Mouse (Mus musculus) kidney, postnatal 14 days (tissue): ENCODE measurements around the gene Map2k5.
A peak's percentile ranks its signal among the peaks of the same experiment; 100 is the strongest.

Experiments used
- DNase-seq: peaks from one replicate; pipeline ENCODE4 v3.0.0; 2022; ENCODE audit warnings: mixed read lengths

Gene Map2k5

DNA sequence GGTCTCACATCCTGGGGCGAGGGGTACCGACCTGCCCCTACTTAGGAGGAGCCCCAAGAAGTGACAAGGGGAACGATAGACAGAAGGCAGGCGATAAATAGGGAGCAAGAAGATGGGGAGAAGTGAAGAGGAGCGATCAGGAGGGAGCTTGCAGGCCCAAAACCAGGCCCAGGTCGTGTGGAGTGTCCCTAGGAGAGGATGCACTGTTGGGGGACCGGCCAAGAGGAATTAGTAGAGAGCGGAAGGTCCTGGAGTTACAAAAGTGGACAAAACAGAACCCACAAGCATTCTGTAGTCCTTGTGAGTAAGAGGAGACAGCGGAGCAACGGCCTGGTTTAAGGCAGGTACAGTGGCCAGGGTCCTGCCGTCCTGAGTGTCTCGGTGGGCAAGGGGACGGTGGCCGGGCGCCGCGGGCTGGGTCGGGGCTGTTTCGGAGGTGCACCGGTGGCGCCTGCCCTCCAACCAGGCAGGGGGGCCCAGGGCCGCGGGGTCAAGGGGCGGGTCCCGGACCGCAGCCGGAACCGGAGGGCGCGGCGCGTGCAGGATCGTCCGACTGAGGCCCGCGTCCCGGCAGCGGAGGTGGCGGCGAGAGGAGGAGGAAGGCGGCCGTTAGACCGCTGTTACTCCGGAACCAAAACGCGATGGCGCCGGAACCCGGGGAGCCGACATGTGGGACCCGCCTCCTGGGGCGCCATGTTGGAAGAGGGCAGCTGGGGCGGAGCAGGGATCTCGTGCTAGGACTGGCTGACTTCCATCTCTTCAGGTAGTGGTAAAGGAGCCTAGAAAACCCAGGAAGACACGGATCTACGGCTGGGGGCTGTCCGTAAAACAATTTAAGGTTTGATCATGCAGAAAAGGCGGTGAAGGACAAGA lies at the start of gene Map2k5:
TSS of gene Map2k5 (minus strand) at position 633 of the 873 bp plus-strand sequence.
- DNase-seq, result peak; percentile 93

DNA sequence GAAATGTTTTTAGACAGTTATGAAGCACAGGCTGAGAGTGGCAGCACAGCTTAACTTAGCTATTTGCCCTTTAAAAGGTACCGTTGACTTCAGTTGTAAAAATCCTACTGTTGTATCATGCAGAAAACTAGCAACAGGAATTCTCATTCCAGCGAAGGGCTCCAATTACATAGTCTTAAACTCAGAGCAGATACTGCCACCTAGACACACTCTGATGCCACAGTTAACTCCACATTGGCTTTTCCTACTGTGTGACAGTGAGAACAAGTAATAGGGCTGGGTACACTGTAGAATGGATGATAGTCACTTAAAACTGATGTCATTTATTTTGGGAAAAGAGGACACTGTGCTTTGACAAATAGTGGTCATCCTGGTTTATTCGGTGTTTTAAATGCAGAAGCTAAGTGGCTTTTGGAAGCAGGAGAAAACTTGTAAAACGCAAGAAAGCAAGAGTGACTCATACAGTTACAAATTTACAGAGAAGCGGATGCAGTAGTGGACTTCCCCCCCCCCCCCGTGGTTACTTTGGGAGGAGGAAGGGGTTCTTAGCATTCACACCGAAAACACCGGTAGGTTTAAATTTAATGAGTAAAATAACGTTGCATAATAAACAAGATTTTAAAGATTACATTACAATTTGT lies 43.5 kb upstream of the Map2k5 start:
- peak; percentile 23 for DNase-seq

DNA sequence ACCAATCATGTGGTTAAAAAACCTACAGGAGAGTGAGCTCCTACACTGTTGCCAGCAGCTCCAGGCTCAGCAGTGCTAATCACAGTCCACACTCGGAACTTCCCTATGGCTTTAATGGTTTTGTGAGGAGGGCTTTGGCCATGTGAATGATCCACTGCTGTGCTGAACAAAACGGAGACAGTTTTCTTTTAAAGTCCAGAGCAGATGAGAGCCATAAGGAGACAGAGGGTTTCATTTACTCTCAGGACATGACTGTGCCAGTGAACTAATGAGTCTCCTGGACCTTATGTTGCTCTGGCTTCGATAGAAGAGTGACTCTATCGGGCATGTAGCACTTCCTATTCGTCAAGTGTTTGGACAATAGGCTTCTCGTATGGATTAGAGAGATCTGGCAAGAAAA lies 42.7 kb upstream of the Map2k5 start:
- DNase-seq, result no peak

DNA sequence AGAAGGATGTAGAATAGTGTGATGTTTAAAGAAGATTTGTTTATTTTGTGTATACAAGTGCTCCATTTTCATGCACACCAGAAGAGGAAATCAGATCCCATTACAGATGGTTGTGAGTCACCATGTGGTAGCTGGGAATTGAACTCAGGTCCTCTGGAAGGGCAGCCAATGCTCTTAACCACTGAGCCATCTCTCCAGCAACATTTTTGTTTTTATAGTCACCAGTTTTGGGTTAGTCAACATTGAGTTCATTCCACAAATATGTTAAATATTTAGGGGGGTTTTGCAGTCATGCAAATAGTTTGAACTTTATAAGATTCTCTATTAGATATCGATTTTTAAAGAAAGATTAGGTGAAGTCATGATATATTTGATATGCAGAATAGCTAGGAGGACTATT lies 22.5 kb upstream of the Map2k5 start:
- no peak for DNase-seq

DNA sequence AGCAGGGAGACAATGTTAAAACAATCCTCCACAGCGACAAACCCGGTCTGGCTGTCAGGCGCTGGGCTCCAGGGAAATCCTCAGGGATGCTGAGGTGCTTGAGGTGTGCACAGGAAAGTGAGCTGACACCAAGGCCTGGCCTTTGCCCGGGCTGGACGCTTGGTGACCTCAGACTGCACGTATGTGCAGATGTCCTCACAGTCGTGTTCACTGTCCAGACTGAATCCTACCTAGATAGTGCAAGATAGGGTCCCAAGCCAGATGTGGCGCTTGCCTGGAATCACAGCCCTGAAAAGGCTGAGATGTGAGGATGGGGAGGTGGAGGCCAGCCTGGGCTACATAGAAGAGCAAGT lies 21.7 kb upstream of the Map2k5 start:
- DNase-seq, result no peak

DNA sequence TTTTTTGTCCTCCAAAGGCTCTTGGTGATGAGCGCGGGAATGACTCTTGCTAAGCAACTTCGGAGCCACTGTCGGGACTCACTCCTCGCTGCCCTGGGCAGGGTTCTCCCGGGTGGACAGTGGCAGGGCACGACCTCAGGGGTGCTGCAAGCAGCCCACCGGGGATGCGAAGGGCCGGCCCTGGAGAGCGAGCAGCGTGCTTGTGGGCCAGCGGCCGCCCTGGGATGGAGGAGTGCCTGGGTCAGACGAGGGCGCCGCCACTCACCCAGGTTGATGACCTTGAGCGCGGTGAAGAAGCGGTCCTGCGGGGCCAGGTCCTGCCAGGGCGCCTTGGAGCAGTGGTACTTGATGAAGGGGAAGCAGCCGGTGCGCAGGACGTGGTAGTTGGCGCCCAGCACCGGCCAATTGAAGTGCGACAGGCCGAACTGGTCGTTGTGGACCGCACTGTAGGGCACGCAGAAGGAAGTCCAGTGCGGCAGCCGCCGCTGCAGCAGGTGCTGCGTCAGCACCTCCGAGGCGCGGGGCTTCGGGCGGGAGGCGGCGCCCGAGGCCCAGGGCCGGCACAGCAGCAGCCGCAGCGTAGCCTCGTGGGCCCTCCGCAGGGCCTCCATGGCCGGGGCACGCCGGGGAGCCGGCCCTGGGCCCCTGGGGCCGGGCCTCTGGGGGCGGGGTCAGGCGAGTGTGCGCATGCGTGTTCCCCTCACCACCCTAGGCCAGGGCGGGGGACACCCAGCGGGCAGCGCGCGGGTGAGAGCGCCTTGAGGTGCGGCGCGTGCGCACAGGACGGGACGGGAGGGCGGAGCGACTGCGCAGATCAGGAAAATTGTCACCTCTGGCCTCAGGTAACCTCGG lies 21.1 kb upstream of the Map2k5 start, which contains the start of gene 2300009A05Rik:
TSS of gene 2300009A05Rik (minus strand) at position 636 of the 852 bp plus-strand sequence.
- peak; percentile 97 for DNase-seq

DNA sequence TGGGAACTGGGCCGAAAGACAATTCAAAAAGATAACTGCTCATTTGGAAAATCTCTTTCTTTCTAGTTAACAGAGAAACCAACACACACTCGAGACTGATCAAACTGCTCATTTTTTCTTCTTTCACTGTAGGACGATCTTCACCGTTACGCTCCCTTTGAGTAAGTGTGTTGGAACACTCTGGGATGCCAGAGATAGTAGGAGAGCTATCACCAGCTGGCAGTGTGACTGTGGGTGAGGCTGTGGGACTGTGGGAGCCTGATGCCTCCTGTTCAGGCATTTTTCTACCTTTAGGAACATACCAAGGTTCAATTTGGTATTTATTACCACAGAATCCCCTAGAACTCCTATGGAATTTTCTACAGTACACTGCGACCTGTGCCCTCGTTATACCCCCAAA lies 17.9 kb upstream of the Map2k5 start:
- no peak for DNase-seq

DNA sequence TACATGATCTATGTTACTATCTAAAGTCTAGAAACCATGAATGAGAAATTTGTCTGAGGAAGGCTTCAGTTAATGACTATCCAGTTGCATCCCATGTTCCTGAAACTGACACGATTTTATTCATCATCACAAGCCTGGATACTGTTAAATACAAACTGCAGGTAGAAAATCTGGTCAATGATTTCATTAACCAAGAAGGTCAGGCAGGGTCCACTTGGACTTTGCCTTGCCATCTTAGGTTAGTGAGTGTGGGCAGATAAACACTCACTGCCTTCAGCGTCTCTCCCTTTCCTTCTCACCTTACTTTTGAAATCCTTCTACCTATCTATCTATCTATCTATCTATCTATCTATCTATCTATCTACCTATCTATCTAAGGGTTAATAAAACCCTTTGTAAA lies 13.6 kb upstream of the Map2k5 start:
- DNase-seq, result peak; percentile 38

DNA sequence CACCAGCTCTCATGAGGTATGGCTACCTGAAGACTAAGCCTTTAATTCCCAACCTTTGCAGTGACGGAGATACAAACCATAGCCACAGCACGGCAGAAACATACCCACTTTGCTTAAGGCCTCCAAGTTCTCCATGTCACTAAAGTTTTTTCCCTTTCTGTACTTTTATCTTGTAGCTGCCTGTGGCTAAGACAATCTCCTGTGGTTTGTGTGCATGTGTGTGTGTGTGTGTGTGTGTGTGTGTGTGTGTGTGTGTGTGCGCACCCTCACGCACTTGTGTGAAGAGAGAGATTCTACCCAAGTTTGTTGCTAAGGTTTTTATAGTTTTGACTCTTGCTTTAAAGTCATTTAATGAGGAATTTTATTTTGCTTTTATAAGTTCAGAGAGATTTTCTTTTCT lies 5.1 kb upstream of the Map2k5 start:
- DNase-seq, result no peak

DNA sequence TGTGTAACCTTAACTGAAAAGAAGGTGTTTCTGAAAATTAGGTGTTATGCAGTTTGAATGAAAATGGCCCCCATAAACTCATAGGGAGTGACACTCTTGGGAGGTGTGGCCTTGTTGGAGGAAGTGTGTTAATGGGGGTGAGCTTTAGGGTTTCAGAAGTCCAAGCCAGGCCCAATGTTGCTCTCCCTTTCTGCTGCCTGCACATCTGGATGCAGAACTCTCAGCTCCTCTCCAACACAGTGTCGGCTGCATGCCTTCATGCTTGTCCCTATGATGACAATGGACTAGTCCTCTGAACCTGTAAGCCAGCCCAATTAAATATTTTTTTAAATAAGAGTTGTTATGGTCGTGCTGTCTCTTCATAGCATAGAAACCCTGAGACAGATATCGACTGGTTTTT lies 2.6 kb upstream of the Map2k5 start:
- no peak for DNase-seq

DNA sequence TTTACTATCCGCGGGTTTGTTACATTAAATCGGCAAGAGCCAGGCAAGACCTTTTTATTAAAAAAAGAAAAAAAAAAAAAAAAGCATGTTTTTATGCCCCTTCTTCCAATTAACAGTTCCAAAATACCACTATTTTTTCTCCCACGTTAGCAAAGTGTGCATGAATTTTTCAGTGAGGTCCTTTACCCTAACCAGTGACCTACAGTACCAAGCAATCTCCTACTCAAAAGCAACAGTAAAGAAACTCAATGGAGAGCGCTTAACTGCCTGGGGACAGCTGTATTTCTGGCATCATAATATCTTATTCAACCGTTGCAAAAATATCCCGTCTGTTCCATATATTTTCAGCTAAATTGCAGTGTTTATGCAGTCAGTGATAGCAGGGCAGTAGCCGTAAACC lies 472 bp upstream of the Map2k5 start:
- DNase-seq, result no peak

DNA sequence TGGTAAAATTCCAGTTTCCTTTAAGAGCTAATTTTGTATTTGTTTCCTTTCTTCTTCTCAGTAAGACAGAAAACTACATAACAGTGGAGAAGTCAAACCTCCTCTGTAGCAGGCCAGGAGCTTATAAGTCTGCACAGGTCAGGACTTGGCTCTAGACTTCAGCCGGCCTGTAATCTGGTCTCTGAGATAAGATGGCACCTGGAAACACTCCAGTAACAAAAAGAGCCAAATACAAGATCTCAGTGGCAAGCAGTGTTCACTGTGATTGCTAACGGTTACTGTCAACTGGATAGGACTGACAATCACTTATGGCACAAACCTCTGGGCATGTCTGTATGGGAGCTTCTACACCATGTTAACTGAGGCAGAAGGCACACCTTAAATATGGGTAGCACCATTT lies 4.4 kb downstream of the Map2k5 start:
- no peak for DNase-seq

DNA sequence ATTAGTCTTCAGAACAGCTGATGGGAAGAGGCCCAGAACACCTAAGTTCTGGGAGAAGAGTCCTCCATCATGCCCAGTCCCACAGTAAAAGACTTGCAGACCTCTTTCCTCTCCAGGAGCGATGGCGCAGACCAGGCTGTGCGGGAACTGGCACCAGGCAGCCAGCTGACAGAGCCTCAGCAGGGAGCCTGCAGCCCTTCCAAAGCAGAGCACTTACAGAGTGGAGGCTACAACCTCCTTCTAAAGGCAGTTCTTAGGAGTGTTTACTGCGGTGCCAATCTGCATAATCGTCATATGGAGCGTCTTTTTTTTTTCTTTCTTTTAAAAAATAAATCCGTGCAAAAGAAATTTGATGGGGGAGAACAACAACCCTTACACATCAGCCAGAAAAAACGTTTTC lies 5.2 kb downstream of the Map2k5 start:
- DNase-seq, result no peak

DNA sequence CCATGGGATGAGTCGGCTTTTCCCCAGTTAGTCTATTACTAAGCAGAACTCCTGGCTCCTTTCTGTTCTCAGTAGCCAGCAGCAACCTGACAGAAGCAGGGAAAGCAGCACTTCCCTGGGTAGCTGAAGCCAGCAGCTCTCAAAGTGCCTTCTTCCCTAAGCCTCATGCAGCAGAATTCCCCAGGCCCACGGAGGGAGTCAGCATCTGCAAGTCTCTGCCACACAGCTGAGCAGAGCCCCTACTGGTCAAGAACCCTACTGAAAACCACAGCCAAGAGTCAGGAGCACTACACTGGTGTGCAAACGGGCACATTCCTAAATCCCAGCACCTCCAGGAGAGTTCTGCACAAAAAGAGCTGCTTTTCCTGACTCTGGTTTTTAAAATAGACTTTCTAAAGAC lies 17.3 kb downstream of the Map2k5 start:
- DNase-seq, result no peak

DNA sequence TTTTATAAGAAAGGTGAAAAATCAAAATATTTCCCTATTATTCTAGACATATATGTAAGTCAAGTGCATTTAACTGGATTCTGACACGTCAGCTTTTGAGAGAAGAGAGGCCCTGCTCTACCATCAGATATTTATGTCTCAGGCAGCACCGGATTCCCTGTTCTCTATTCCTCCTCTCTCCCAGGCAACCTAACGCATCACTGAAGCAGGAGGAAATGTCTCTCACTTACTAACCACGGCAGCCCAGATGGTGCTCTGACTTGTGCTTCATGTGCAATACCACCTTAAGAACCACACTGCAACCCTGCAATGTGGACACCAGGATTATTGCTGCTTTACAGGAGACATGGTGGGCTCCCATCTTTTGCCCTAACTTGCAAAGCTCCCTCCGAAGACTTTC lies 18.7 kb downstream of the Map2k5 start:
- no peak for DNase-seq

DNA sequence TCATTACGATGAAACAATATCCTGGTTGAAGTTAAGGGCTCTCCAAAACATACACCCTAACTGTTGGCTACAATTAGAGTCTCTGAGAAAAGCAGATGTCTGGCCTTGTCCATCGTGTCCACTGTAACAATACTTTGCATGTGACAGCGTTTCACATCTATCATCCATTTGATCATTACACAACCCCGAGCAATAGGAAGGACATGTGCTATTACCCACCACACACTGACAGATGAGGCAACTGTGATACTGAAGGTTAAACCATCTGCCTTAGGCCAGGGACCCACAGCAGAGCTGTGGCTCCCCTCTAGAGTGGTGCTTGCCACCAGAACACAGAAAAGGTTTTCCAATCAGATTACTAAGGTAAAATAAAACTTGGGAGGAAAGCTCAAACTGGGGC lies 21.0 kb downstream of the Map2k5 start:
- no peak for DNase-seq

DNA sequence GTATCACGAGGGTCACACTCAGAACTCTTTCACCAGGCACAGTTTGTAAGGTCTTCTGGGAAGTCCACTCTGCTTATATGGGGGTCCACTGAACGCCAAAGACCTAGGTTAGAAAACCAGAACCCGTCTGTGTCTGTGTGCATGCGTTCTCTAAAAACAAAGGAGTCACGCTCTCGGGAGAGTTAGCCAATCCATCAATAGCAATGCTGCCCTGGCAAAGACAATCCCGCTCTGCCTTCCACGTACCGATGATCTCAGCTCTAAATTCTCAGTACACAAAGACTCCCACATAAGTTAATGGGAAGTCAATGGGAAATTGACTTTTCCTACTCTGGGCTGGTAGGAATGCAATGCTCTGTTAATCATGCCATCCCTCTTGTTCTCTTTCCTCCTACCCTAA lies 21.4 kb downstream of the Map2k5 start:
- DNase-seq, result no peak

DNA sequence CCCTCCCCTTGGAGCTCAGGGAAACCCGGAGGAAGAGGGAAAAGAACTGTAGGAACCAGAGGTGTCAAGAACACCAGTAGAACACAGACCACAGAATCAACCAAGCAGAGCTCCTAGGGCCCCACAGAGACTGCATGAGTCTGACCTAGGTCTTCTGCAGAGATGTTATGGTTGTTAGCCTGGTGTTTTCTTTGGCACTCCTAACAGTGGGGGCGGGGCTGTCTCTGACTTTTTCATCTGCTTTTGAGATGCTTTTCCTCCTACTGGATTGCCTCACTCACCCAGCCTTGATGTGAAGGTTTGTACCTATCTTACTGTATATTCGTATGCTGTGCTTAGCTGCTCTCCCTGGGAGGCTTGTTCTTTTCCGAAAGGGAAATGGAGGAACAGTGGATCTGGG lies 23.5 kb downstream of the Map2k5 start:
- DNase-seq, result peak; percentile 43

DNA sequence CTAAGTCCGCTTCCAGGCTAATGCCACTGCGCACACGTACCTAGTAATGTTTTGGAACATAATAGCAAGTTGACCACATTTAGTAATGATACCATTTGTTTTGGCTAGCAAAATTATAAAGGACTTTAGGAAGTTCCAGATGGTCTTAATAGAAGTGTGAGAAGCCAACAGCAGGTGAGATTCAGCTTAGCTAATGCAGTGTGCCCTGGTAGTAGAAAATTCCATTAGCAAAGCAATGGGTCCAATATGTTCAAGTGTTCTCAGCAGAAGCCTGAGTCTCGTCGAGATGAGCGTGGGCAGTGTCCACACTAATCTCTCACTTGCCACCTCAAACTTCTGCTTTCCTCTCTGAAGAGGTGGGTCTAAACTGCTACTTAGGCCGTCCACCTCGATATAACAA lies 27.7 kb downstream of the Map2k5 start:
- no peak for DNase-seq

DNA sequence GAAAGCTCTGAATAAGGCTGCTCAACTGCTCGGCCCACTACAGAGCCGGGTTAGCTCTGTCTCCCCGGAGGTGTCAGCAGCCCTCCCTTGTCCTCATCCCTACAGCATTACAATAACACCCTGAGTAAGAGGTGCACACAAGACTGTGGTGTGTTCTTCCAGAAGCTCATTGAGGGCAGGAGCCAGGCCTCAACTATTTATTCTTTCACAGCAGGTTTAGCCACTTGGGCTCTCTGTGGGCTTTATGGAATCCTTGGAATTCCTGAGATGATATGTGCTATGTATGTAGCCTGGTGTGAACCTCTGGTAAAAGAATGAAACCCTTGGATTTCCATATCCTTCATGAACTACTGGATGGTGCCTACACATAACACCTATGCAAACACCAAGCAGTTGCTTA lies 28.5 kb downstream of the Map2k5 start:
- no peak for DNase-seq

DNA sequence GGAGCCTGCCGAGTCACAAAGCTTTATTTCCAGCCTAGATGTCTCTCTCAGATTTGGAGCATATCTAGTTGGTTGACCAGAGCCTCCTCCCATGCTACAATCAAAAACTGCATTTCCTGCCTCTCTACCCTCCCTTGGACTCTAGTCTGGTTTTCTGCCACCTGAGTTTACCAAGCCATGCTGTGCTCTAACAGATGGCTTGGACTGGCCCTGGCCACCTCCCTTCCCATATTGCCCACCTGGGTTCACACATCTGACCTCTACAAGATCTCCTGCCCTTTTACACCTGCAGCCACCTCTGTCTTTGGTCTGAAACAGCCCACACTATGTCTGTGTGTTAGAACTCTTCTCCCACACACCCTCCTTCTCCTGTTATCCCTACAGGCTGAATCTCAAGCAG lies 29.6 kb downstream of the Map2k5 start:
- no peak for DNase-seq

DNA sequence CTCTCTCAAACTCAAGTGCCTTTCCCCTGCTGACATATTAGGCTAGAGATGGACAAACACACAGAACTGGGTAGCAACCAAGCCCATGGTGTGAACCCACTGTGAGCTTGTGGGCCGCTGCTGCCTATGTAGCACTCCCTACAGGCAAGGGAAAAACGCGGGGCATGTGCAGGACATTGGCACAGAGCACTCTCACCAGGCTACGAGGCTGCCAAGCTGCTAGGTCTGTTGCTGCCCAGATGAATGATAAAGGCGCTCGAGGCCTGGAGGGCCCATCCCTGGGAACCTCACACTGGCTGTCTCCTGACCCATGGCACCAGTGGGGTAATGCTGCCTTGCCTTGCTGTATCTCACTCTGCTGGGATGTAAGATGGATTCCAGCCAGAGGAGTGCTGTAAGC lies 31.7 kb downstream of the Map2k5 start:
- DNase-seq, result no peak

DNA sequence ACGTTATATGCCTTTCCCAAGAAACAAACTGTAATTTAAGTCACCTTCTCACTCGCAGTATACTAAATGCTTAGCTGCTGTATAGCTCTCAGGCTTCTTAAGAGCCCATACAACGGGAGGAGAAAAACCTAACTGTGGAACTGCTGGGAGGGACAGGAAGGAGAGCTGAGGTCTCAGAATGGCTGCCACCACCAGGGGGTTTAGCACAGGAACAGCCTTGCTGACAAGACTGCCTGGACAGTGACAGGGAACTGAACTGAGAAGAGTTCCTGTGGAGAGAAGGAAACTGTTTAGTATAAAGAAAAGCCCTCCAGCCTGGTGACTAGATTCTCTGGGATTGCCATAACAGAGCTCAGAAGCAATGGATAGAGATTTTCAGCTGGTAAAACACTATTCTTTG lies 35.9 kb downstream of the Map2k5 start:
- DNase-seq, result no peak

DNA sequence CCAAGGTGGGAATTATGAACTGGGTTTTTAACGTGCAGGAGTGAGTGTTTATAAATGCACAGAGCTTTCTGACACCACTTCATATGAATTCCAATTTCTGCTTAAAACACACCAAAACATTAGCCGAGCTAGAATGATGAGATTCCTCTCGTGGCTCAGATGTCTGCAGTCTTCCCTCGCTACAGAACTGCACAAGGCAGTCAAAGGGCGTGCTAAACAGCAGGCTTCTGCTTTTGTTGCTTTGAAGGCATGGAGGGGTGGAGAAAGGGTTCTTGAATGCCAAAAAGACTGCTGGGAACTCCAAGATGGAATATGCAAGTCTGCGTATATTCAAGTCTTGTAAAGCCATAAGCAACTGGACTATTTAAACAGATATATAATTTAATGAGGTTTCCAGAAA lies 38.4 kb downstream of the Map2k5 start:
- DNase-seq, result no peak
